Mouse (Mus musculus) CH12.LX (cell line): ENCODE measurements at regions not wholly inside any gene's neighbourhood (a gene's known extent, or its start where the extent isn't known, plus 50 kb on each side); places are given as distances from the start of the nearest gene placed in this dataset.

Experiments used
- DNase-seq: peaks from one replicate; pipeline ENCODE4 v3.0.0-alpha.2; 2013; ENCODE audit errors: extremely low read depth
- H3K27ac ChIP-seq: 2 replicates; pipeline ENCODE4 v1.5.1; 2012; ENCODE audit warnings: low read depth, mild to moderate bottlenecking, control low read depth, moderate library complexity; ENCODE audit not compliant: insufficient read depth
- H3K27me3 ChIP-seq: replicated peaks from 2 replicates; pipeline ENCODE3; 2012; ENCODE audit warnings: inconsistent platforms
- H3K36me3 ChIP-seq, 2 experiments: replicated peaks in 1 of 2; 2 replicates each; pipeline versions ENCODE3 to v1.6.1; 2012; ENCODE audit warnings: inconsistent platforms in 1 of 2, low read length in 1 of 2, mild to moderate bottlenecking in 1 of 2, mixed read lengths in 1 of 2, moderate library complexity in 1 of 2; ENCODE audit not compliant: control insufficient read depth in 1 of 2, insufficient read depth in 1 of 2
- H3K4me1 ChIP-seq, 2 experiments: 2 replicates each; pipeline ENCODE4 v1.6.1; 2012; ENCODE audit warnings: inconsistent platforms in 1 of 2, moderate library complexity in 1 of 2; ENCODE audit not compliant: insufficient read depth in 2 of 2, control insufficient read depth in 1 of 2
- H3K4me2 ChIP-seq: 2 replicates; pipeline ENCODE4 v1.6.1; 2012; ENCODE audit warnings: low read depth, mild to moderate bottlenecking, control low read depth; ENCODE audit not compliant: poor library complexity, insufficient read depth, severe bottlenecking
- H3K4me3 ChIP-seq, 3 experiments: fragments of 150-350 bp in 1 of 3; sonication (generic) in 1 of 3; replicated peaks in 1 of 3; 2 replicates each; pipeline versions ENCODE3 to v1.5.1; 2011 to 2012; ENCODE audit warnings: low read depth in 2 of 3, low read length in 2 of 3, mild to moderate bottlenecking in 2 of 3, moderate library complexity in 2 of 3, control low read depth in 1 of 3, improper control_type of control experiment in 1 of 3, inconsistent platforms in 1 of 3, mixed read lengths in 1 of 3; ENCODE audit not compliant: poor library complexity in 1 of 3
- H3K79me2 ChIP-seq: replicated peaks from 2 replicates; pipeline ENCODE4 v1.6.1; 2012; ENCODE audit warnings: mild to moderate bottlenecking, moderate library complexity; ENCODE audit not compliant: control insufficient read depth, poor library complexity, insufficient read depth, severe bottlenecking; ENCODE audit errors: extremely low read depth
- H3K9ac ChIP-seq: 2 replicates; pipeline ENCODE4 v1.6.1; 2012; ENCODE audit warnings: low read depth, mild to moderate bottlenecking, control low read depth, moderate library complexity; ENCODE audit not compliant: insufficient read depth
- H3K9me3 ChIP-seq: replicated peaks from 2 replicates; pipeline ENCODE3; 2012; ENCODE audit warnings: low read length, inconsistent platforms, mixed read lengths
- BHLHE40 ChIP-seq: IDR thresholded peaks from 2 replicates; pipeline ENCODE4 v1.6.1; 2011; ENCODE audit warnings: mild to moderate bottlenecking, low read depth, low read length, improper control_type of control experiment
- GABPA ChIP-seq: IDR thresholded peaks from 2 replicates; pipeline ENCODE4 v1.6.1; 2012; ENCODE audit warnings: low read depth, low read length, improper control_type of control experiment, inconsistent platforms; ENCODE audit not compliant: insufficient replicate concordance
- HCFC1 ChIP-seq: IDR thresholded peaks from 2 replicates; pipeline ENCODE4 v1.6.1; 2012; ENCODE audit warnings: low read depth, mild to moderate bottlenecking, inconsistent platforms, low read length, improper control_type of control experiment
- IRF4 ChIP-seq: IDR thresholded peaks from 2 replicates; pipeline ENCODE4 v1.6.1; 2014; ENCODE audit warnings: low read depth, mild to moderate bottlenecking, inconsistent platforms, low read length, improper control_type of control experiment
- JUN ChIP-seq: IDR thresholded peaks from 2 replicates; pipeline ENCODE4 v1.6.1; 2011; ENCODE audit warnings: low read depth, mild to moderate bottlenecking, low read length, improper control_type of control experiment, moderate library complexity; ENCODE audit not compliant: insufficient read depth
- JUND ChIP-seq: conservative IDR thresholded peaks from 2 replicates; pipeline ENCODE4 v1.6.1; 2011; ENCODE audit warnings: low read depth, low read length, improper control_type of control experiment
- MAFK ChIP-seq: IDR thresholded peaks from 2 replicates; pipeline ENCODE4 v1.6.1; 2011; ENCODE audit warnings: low read length, improper control_type of control experiment; ENCODE audit not compliant: insufficient replicate concordance
- MAX ChIP-seq: IDR thresholded peaks from 2 replicates; pipeline ENCODE4 v1.6.1; 2011; ENCODE audit warnings: low read length, improper control_type of control experiment
- MXI1 ChIP-seq: IDR thresholded peaks from 2 replicates; pipeline ENCODE4 v1.6.1; 2011; ENCODE audit warnings: mild to moderate bottlenecking, low read depth, low read length, improper control_type of control experiment
- NELFE ChIP-seq: IDR thresholded peaks from 2 replicates; pipeline ENCODE4 v1.6.1; 2011; ENCODE audit warnings: low read depth, low read length, improper control_type of control experiment
- NRF1 ChIP-seq: IDR thresholded peaks from 2 replicates; pipeline ENCODE4 v1.6.1; 2014; ENCODE audit warnings: low read depth, mild to moderate bottlenecking, inconsistent platforms, low read length, improper control_type of control experiment, moderate library complexity
- RCOR1 ChIP-seq: conservative IDR thresholded peaks from 2 replicates; pipeline ENCODE4 v1.6.1; 2012; ENCODE audit warnings: low read depth, mild to moderate bottlenecking, inconsistent platforms, low read length, improper control_type of control experiment
- SMC3 ChIP-seq: IDR thresholded peaks from 2 replicates; pipeline ENCODE4 v1.6.1; 2011; ENCODE audit warnings: low read depth, low read length, improper control_type of control experiment
- TBP ChIP-seq: conservative IDR thresholded peaks from 2 replicates; pipeline ENCODE4 v1.6.1; 2011; ENCODE audit warnings: low read depth, low read length, improper control_type of control experiment
- UBTF ChIP-seq: IDR thresholded peaks from 2 replicates; pipeline ENCODE4 v1.6.1; 2012; ENCODE audit warnings: low read depth, mild to moderate bottlenecking, inconsistent platforms, low read length, improper control_type of control experiment, moderate library complexity
- USF1 ChIP-seq: IDR thresholded peaks from 2 replicates; pipeline ENCODE4 v1.6.1; 2014; ENCODE audit warnings: low read depth, mild to moderate bottlenecking, inconsistent platforms, low read length, improper control_type of control experiment
- ZMIZ1 ChIP-seq: IDR thresholded peaks from 2 replicates; pipeline ENCODE4 v1.6.1; 2012; ENCODE audit warnings: low read depth, mild to moderate bottlenecking, inconsistent platforms, low read length, improper control_type of control experiment
- ZNF384 ChIP-seq: IDR thresholded peaks from 2 replicates; pipeline ENCODE4 v1.6.1; 2012; ENCODE audit warnings: low read depth, low read length, improper control_type of control experiment, inconsistent platforms
- dilution Hi-C: fragments of 300-500 bp; cut with MboI; formaldehyde crosslinking; loops from 2 replicates; pipeline ENCODE4 v1.14.3; 2020; ENCODE audit warnings: low sequenced_read_pairs; ENCODE audit not compliant: extremely low pct_unique_long_range_greater_than_20kb, extremely low pct_ligation_motif_present
- in situ Hi-C: fragments of 300-500 bp; cut with MboI; formaldehyde crosslinking; loops from 3 replicates; pipeline ENCODE4 v1.14.3; 2019; ENCODE audit warnings: low sequenced_read_pairs, low pct_ligation_motif_present, low pct_unique_long_range_greater_than_20kb, mixed read lengths

DNA sequence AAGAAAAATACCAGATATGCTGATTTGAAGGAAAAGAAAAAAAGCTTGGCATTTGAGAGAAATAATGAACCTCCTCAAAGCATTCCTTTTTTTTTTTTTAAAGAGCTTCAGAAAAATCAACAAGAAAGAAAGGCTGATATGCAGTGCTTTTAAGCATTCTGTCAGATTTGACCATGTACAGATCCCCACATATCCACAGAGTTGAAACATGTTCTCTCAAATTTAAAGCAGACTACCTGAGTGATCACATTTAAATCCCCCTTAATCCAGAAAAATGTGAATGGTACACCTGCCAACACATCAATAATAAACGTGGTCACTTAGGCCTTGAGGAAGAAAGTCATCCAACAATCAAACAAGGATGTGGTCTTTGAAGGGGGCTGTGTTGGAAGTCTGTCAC is 107.1 kb upstream of the Igf1 start:
- H3K4me3 ChIP-seq: no peak overlapping the region
- TF ChIP-seq BHLHE40 (no peak), ZMIZ1 (no peak), USF1 (no peak), NRF1 (no peak), IRF4 (no peak), JUN (no peak)
- H3K9me3 ChIP-seq: no peaks in the 10 kb centered on the region
- no peak overlapping the region for H3K4me2 ChIP-seq
- H3K4me1 ChIP-seq: peaks cover 0 to 19% of the 10 kb centered on the region in 2 experiments; a peak in 2 of 4 replicates
- no peaks in the 10 kb centered on the region for H3K36me3 ChIP-seq
- H3K27ac ChIP-seq: no peak overlapping the region
- DNase-seq: no peak
- dilution Hi-C loops (no loop called here), in situ Hi-C loops (no loop called here)
- no peaks in the 10 kb centered on the region for H3K27me3 ChIP-seq
- no peak overlapping the region for H3K9ac ChIP-seq
- H3K79me2 ChIP-seq: no peaks in the 10 kb centered on the region

GRCm38 (mm10) chr10:87752117-87752516 is 105.9 kb upstream of the Igf1 start:
- peaks cover 0 to 19% of the 10 kb centered on the region in 2 experiments; a peak in 2 of 4 replicates for H3K4me1 ChIP-seq
- no peak for DNase-seq
- no peak overlapping the region for H3K4me3 ChIP-seq
- H3K27ac ChIP-seq: no peak overlapping the region
- in situ Hi-C loops (no loop called here), dilution Hi-C loops (no loop called here)
- H3K27me3 ChIP-seq: no peaks in the 10 kb centered on the region
- no peaks in the 10 kb centered on the region for H3K79me2 ChIP-seq
- no peaks in the 10 kb centered on the region for H3K36me3 ChIP-seq
- TF ChIP-seq RCOR1: no peak
- TF ChIP-seq MAX: no peak
- TF ChIP-seq GABPA: no peak
- no peak for TF ChIP-seq UBTF
- TF ChIP-seq ZNF384: no peak
- no peak for TF ChIP-seq HCFC1
- TF ChIP-seq MAFK: no peak
- no peak for TF ChIP-seq SMC3
- no peak for TF ChIP-seq MXI1
- no peak for TF ChIP-seq BHLHE40
- TF ChIP-seq NRF1: no peak
- TF ChIP-seq JUND: no peak
- TF ChIP-seq NELFE: no peak
- TF ChIP-seq JUN: no peak
- TF ChIP-seq TBP: no peak
- no peaks in the 10 kb centered on the region for H3K9me3 ChIP-seq
- no peak overlapping the region; the same call in 1 of the 2 replicates for H3K4me2 ChIP-seq
- H3K9ac ChIP-seq: no peak overlapping the region
